Mouse (Mus musculus): Measurements from ENCODE around the gene Hdac8.
A peak's percentile ranks its signal among the peaks of the same experiment; 100 is the strongest.

Hdac8 gene

GRCm38 (mm10) chrX:102339396-102340155, 165.6 kb downstream of the Hdac8 start:
- no peak for DNase-seq

DNA sequence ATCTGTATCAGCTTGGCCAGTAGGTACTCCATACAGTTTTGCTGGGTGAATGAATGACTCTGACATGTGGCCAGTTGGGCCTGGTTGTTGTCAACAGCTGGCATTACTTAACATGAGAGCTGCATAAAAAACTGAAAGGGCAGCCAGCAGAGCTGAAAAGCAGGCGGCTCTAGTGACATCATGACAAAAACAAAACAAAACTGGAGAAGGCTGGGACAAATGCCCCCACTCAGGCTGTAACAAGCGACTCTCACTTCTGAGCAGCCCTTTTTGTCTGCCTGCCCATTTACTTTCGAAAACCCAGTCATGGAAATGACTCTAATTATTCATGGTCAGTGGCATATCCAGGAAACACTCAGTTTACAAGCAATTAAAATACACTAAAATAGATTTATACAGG, 185.5 kb downstream of the Hdac8 start:
- no peak for DNase-seq

GRCm38 (mm10) chrX:102319252-102319651, 185.9 kb downstream of the Hdac8 start:
- DNase-seq: no peak

GRCm38 (mm10) chrX:102318782-102319181, 186.4 kb downstream of the Hdac8 start:
- DNase-seq: no peak

- DNase-seq: no peak
Measured at GRCm38 (mm10) chrX:102311119-102311518, 194.0 kb downstream of the Hdac8 start.

DNA sequence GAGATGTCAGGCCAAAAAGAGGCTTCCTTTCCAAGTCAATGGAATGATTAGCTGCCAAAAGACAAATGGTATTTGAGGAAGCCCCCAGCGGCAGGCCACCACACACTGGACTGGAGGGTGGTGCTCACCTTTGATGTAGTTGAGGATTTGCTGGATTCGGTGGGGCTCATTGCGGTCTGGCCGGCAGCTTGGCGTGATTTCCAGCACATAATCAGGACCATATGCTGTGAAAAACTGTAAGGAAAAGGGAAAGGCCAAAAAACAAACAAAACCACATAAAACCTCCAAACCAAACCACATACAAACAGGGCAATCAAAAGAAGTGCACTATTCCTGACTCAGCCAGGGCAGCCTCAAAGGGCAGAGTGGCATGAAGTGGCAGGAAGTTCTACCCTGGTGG, 197.6 kb downstream of the Hdac8 start:
- DNase-seq: no peak

DNA sequence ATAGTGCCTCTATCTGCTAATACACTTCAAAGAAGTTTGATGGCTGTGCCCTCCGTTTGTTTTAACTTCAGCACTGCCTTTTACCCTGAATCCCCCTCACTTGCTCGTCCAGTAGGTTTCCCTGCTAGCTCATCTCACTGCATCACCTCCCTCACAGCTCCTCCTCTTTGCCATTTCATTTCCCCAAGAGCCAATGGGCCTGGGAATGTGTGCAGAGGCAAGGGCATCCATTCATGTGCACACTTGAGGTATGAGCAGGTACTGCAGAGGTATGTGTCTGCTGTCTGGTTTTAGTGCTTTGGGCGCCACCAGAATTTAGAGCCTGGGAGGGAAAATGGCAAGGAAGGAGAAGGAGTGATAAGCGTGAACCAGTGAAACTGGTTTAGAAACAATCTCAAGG, 199.4 kb downstream of the Hdac8 start:
- no peak for DNase-seq

GRCm38 (mm10) chrX:102304914-102305313, 200.2 kb downstream of the Hdac8 start:
- DNase-seq: no peak

- no peak for DNase-seq
Measured at GRCm38 (mm10) chrX:102302476-102302875, 202.7 kb downstream of the Hdac8 start.

DNA sequence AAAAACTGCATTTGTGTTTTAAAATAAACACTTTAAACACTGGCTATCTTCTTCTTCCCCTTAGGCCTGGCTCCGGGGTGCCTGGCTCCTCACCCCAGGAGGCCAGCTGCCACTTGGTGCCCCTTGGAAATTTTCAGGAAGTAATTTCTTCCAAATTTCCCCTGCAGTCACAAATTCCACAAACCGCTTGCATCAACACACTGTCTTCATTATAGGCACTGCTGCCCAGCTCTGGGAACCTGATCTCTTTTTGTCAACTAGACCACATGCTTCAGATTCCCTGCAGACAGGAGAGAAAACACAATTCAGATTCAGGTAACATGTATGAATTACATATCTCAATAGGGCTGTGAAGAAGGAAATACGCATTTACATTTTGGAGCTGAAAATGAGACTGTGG, 220.3 kb downstream of the Hdac8 start:
- no peak for DNase-seq

DNA sequence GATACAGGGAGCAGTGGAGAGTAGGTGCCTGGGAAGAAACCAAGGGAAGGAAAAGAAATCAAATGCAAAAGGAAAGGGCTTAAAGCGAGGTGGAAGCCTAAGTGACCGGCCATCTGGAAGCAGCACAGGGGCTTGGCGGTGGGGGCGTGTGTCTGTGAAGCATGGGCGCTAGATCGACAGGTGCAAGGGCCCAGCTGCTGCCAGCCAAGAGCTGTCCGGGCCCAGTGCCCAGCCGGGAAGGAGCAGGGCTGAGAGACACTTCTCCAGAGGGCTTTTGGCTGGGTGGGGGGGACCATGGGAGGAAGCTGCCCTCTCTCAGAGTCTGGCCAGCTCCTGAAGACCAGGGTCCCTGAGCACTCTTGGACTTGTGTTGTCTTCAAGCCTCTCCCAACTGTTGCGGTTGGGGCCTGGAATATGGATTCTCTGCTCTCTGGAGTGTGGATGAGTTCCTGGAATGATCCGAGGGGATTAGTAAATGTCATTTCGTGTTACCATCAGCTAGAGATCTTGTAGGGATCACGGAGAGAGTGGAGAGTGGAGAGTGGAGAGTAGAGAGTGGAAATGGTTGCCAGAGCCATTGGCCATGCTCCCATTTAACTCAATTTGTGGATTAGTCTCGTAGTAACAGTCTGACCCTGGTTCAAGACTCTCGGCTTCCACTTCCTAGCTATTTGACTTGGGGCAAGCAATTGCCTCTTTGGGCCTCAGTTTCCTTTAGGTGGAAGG, 242.4 kb downstream of the Hdac8 start:
- DNase-seq: no peak

- DNase-seq: no peak
Measured at GRCm38 (mm10) chrX:102259772-102260171, 245.4 kb downstream of the Hdac8 start.

- DNase-seq: peak; percentile 57 to 63
Measured at GRCm38 (mm10) chrX:102253892-102254291, 251.3 kb downstream of the Hdac8 start.

DNA sequence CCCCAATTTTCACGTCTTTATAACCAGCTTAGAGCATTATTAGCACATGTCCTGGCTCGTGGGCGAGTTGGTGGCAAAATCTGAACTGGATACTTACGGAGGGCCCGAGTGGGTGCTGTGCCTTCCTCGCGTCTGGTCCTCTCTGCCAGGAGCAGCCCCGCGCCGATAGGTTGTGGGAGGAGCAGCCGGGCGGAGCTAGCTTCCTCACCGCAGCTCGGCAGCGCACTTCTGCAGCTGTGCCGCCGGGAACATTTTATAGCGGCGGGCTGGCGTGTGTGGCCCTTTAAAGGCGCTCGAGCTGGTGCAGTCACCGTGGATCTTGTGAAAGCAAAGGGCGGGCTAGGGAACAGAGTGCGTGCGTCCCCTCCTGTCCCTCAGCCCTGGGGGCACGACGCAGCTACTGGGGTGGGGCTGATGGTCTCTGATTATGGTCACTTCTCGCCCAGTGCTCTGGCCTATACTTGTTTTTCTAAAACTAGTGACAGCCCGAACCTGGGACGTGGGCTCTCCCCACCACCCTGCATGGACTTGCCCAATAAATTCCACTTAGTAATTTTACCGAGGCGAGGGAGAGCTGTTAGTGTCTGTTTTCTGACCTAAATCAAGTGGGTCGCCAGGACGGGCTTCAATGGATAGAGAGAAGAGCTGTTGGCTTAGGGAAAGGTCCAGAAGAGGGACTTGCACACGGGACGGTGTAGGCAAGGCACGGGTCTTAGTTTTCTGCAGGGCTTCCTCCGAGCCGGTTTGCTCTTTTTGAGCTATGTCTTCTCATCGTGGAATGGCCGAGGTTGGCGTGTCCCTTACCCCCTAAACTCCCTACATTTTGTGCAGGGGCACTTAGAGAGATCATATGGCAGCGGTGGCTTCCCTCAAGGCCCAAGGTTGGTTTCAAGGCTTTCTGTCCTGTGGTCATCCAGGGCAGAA, 253.0 kb downstream of the Hdac8 start, which contains the start of gene Cited1:
TSS of gene Cited1 (minus strand) at position 245 of the 924 bp plus-strand sequence.
- peak; percentile 68 to 79 for DNase-seq

DNA sequence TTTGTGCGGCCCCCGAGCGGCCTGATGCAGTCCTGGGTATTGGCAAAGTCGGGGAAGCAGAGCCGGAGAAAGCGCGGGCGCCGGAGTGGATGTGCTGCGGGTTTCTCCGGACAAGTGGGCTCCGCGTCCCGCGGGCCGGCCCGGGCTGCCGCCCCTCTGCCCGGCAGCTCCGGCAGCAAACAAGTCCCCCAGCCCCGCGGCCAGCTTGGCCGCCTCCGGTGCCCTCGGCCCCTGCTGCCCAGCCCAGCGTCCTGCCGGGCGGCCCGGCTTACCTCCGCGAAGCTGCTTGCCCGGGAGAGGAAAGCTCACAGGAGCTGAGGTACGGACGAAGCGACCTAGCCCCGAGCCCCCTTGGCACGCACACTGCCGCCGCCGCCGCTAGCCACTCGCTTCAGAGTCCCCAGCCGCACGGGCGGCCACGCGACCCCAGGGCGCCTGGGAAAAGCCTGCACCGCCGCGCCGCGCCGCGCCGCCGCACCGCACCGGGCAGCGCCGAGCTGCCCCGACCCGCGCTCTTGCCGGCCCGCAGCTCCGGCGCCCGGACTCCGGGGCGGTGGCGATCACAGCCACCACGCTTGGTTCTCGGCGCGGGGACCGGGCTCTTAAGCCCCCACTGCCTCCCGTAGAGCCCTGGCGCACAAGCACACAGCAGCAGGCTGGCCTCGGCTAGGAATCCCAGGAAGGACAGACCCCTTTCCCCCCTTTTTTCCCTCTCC, 253.8 kb downstream of the Hdac8 start:
- peak; percentile 29 to 45 for DNase-seq

DNA sequence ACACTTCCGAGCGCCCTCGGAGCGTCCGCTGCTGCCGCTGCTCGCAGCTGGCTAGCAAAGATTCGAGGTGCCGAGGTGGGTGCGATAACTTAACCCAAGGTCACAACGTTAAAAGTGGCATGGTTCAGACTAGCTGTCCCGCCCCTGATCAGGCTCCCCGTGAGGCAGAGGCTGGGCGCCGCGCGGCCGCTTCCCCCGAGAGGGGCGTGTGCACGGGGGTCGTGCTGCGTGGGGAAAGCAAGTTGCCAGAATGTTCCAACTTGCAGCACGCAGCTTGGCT, 254.3 kb downstream of the Hdac8 start:
- DNase-seq: no peak

DNA sequence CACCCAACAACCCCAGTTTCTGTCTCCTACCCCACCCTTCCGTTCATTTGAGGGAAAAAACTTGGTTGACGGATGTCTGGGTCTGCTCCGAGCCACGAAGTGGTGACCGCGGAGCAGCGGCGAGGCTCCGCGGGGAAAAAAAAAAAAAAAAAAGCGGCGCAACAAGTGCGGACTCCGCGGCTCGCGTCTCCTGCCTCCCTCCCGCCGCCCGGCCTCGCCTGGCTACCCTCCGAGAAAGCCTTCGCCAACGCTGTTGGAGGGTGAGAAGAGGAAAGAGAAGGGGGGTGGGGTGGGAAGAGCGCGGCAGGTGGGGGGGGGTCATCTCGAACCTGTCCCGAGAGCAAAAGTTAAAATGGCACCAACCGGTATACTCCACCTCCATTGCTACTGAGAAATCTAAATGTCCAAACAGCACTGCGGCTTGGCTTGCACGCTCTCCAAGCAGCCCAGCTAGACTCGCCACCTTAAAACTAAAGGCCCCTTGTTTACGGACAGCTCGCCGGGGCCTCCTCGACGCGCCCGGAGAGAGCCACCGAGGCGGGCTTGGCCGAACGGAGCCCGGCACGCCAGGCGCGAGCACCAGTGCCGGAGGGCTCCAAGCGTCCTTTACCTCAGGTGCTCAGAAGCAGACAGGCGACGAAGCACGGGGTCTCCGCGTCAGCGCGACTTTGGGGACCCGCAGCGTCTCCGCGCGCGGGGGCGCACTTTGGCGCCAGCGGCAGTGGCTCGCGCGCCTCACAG, 254.8 kb downstream of the Hdac8 start:
- DNase-seq: peak; percentile 17 to 40

DNA sequence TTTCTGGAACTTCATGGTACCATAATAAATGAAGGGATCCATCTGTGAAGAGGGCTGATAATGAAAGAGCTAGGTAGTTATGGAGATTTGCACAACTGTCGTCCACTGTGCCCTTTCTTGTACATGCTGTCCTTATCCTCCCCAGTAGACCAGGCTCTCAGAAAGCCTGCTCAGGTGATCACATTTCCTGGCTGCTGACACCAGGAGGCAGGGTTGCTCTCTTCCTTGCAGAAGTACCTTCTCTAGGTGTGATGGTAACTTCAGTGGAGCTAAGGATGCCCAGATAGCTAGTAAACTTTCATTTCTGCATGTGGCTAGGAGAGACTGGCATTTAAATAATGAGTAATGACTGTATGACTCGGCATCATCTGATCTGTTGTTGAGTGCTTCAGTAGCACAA, 260.8 kb downstream of the Hdac8 start:
- peak; percentile 17 to 29 for DNase-seq

All from kidney, postnatal 4 days (tissue).